In the genomic region with DNA sequence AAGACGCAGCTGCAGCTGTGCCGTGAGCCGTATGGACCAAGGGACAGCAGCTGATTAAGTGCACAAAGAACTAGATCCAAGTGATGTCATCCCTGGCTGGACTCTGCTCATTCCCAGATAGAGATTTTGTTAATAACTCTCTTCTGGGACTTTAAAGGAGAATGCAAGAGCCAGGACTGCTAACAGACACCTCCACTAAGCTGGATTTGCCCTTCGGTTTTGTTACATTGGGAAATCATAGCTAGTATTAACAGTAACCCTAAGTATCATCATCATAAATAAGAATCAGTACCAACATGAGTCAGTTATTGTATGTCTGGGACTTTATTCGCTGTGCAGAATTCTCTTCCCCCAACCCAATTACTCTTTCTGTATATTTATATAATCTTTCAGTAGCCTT, we compare ENCODE assay signal across 24 mouse cellular contexts. TPM values are rescaled to one million over a fixed set of nuclear protein-coding genes. Genes with fewer than 3 reads are reported as not detected.
"Had no signal": no experiment of that assay in that cellular context is flagged by ENCODE, and none has a peak within 500 bp of the region (broad histone marks: within the 10 kb centered on the region; RNA-seq: fewer than 3 reads in every experiment).

A gene (minus strand): TSS at position 101 of the 400 bp plus-strand sequence.

- H3K4me2 ChIP-seq: lung, embryonic 15.5 days; midbrain, embryonic 11.5 days; midbrain, embryonic 13.5 days; midbrain, embryonic 15.5 days; neural tube, embryonic 12.5 days had no signal

- DNase-seq: lung, adult 2 months; lung, postnatal 14 days; lung, postnatal 36 days; right cerebral cortex, postnatal 14 days; spleen, adult 18-20 months; thymus, adult 18-20 months; thymus, postnatal 14 days; thymus, postnatal 36 days had no signal

- H3K4me1 ChIP-seq: lung, embryonic 15.5 days; megakaryocyte, embryonic 14.5 days; midbrain, embryonic 13.5 days; midbrain, embryonic 15.5 days; neural tube, embryonic 12.5 days had no signal

- H3K9ac ChIP-seq: lung, embryonic 15.5 days; midbrain, embryonic 13.5 days; midbrain, embryonic 15.5 days; neural tube, embryonic 12.5 days had no signal

- H3K36me3 ChIP-seq: lung, embryonic 15.5 days; midbrain, embryonic 13.5 days; midbrain, embryonic 15.5 days; neural tube, embryonic 12.5 days had no signal

- ATAC-seq: lung, postnatal 0 days; midbrain, embryonic 13.5 days; midbrain, embryonic 15.5 days had no signal

- H3K27ac ChIP-seq: lung, embryonic 15.5 days; macrophage; midbrain, embryonic 13.5 days; midbrain, embryonic 15.5 days; neural tube, embryonic 12.5 days had no signal

- H3K4me3 ChIP-seq: lung, embryonic 15.5 days; megakaryocyte, embryonic 14.5 days; midbrain, embryonic 13.5 days; midbrain, embryonic 15.5 days; neural tube, embryonic 12.5 days had no signal

- H3K27me3 ChIP-seq: lung, embryonic 15.5 days; midbrain, embryonic 13.5 days; midbrain, embryonic 15.5 days; neural tube, embryonic 12.5 days had no signal

- H3K9me3 ChIP-seq: lung, embryonic 15.5 days; megakaryocyte, embryonic 14.5 days; midbrain, embryonic 13.5 days; midbrain, embryonic 15.5 days; neural tube, embryonic 12.5 days had no signal

RNA-seq across cellular contexts. Expression of the gene that starts here (rescaled TPM):
- total RNA-seq: megakaryocyte progenitor cell, adult 5-6 weeks; midbrain, postnatal 0 days; monocyte, adult 5-6 weeks; neutrophil, adult 5-6 weeks had no signal
- polyA plus RNA-seq: lung, embryonic 15.5 days; lung, postnatal 0 days; macrophage; midbrain, embryonic 11.5 days; midbrain, embryonic 13.5 days; midbrain, embryonic 15.5 days; midbrain, postnatal 0 days; neural tube, embryonic 12.5 days; small intestine, adult 2 months; stomach, embryonic 14.5 days; stomach, embryonic 16.5 days; thymus, postnatal 0 days had no signal
